Mouse (Mus musculus) embryo, embryonic 11 days (tissue): ENCODE measurements around the gene Plek.
A peak's percentile ranks its signal among the peaks of the same experiment; 100 is the strongest.

Experiments used
- DNase-seq: peaks from one replicate; pipeline ENCODE4 v3.0.0-alpha.2; 2015

Plek gene

GRCm38 (mm10) chr11:16943016-16943415 lies 109.2 kb downstream of the Plek start:
- no peak for DNase-seq

DNA sequence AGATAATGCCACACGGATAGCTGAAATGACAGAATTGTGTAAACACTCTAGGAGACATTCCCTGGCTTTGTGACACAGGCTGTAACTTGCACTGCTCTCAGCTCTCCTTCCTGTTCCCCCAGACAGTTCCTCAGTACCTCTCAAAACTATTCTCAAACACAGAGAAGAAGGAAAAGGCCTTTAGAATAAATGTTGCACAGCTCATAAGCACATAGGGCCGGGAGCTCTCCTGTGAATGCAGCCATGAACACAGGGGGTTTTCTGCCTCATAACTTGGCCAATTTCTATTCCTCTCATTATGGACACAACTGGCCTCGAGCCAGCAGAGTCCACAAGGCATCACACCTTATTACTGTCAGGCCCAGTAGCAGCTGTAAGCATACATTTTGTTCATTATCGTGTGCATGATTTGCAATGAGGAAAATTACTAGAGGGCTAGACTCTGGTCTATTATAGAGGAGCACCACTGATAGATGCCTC lies 110.2 kb downstream of the Plek start:
- no peak for DNase-seq

GRCm38 (mm10) chr11:16941103-16941793 lies 110.9 kb downstream of the Plek start:
- DNase-seq: peak; percentile 27

GRCm38 (mm10) chr11:16935577-16936236 lies 116.5 kb downstream of the Plek start:
- no peak for DNase-seq

DNA sequence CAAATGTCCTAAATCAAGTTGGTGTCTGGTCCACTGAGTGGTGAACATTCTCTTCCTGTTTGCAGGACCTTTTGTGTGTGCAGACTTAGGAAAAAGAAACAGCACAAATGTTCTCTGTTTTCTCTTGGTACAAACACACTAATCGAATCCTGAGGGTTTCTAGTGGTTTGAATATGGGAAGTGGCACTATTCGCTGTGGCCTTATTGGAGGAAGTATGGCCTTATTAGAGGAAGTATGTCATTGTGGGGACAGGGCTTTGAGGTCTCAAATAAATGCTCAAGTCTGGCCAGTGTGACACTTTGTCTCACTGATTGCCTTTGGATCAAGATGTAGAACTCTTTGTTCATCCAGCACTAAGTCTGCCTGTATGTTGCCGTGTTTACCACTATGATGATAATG lies 120.0 kb downstream of the Plek start:
- DNase-seq: no peak
